Mouse (Mus musculus): ENCODE measurements around the gene Arhgef11. TPM values are rescaled to one million over a fixed set of nuclear protein-coding genes. Genes with fewer than 3 reads are reported as not detected.

Arhgef11 gene
- total and polyA plus RNA-seq, 2 experiments from 2014 or later = 16.4 to 67.5 TPM

DNA sequence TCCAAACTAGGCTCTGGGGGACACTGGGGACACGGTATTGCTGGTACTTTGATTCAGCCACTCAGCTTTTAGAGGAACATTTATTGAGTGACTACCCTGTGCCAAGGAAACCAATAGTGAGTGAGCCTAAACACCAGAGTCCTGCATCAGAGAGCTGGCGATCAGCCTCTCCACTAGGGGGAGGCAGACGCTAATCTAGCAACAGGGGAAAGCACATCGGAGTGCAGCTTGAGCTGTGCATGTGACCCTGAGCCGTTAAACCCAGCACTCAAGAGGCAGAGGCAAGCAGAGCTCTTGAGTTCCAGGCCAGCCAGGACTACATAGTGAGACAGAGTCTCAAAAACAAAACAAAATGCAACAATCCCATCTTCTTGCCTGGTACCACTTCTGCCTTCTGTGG, 131.7 kb downstream of the Arhgef11 start:
- Histone ChIP-seq H3K4me2 (ENCODE audit: low read depth, low read length, poor library complexity, severe bottlenecking) (no peak overlapping the region), H3K36me3 (ENCODE audit: insufficient read depth, low read length) (no peaks in the 10 kb centered on the region), H3K9me3 (ENCODE audit: low read length) (no peaks in the 10 kb centered on the region), H3K27me3 (ENCODE audit: insufficient read depth, low read length) (no peaks in the 10 kb centered on the region), H3K4me1 (ENCODE audit: insufficient read depth, low read length) (peaks cover 4% of the 10 kb centered on the region; the same call in 1 of the 2 replicates), H3K27ac (ENCODE audit: low read depth, low read length) (no peak overlapping the region), H3K9ac (replicated peaks; ENCODE audit: low read length, poor library complexity, severe bottlenecking) (no peak overlapping the region), H3K4me3 (ENCODE audit: low read depth, low read length) (no peak overlapping the region)
- TF ChIP-seq CTCF (IDR thresholded peaks at IDR 0.05) = peak; percentile 69
- ATAC-seq (ENCODE audit: low FRiP score) = no peak
- DNase-seq (ENCODE audit: low spot score) = peak; percentile 24
- 15% methylated on average over 5 of the region's 5 CpGs for WGBS

DNA sequence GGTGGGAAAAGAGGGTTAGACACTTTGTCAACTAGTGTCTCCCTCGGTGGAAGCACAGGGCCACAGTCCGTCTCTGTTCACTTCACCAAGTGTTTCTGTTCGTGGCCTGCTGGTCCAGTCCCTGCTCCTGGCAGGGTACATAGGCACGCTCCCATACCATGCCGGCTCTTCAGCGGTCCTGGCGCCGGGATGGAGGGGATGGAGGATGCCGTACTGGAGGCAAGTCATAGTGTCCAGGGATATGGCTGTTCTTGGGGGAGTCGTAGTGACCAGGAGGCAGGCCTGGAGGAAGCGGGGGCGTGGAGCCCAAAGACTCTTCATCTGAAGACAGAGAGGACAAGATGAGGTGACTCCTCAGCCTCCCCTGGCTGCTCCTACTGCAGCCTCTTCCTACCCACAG, 132.6 kb downstream of the Arhgef11 start:
- H3K4me2 ChIP-seq (ENCODE audit: low read depth, low read length, poor library complexity, severe bottlenecking) = no peak overlapping the region
- no peak for ATAC-seq (ENCODE audit: low FRiP score)
- no peak for TF ChIP-seq CTCF (IDR thresholded peaks at IDR 0.05)
- no peaks in the 10 kb centered on the region for H3K36me3 ChIP-seq (ENCODE audit: insufficient read depth, low read length)
- no peaks in the 10 kb centered on the region for H3K9me3 ChIP-seq (ENCODE audit: low read length)
- WGBS = 91% methylated on average over 12 of the region's 12 CpGs
- H3K27ac ChIP-seq (ENCODE audit: low read depth, low read length) = no peak overlapping the region
- peaks cover 4% of the 10 kb centered on the region; the same call in 1 of the 2 replicates for H3K4me1 ChIP-seq (ENCODE audit: insufficient read depth, low read length)
- H3K4me3 ChIP-seq (ENCODE audit: low read depth, low read length) = no peak overlapping the region
- peaks cover 5% of the 10 kb centered on the region; the same call in 1 of the 2 replicates for H3K27me3 ChIP-seq (ENCODE audit: insufficient read depth, low read length)
- no peak for DNase-seq (ENCODE audit: low spot score)
- H3K9ac ChIP-seq (replicated peaks; ENCODE audit: low read length, poor library complexity, severe bottlenecking) = no peak overlapping the region

DNA sequence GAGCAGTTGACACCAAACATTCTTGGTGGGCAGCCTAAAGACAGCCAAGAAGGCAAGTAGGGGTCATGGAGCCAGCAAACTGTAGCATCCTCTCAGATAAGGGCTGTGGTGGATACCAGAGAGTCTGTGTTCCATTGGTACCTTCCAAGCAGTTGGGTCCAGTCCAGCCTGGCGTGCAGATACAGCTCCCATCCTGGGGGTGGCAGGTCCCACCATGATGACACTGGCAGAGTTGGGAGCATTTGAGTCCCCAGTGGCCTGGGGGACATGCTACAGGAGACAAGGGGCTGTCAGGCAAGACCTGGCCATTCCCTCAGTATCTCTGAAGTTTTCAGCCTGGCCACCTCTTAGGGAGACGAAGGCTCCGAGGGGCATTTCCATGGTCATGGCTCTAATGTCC, 135.2 kb downstream of the Arhgef11 start:
- Histone ChIP-seq H3K27ac (ENCODE audit: low read depth, low read length) (no peak overlapping the region), H3K9ac (replicated peaks; ENCODE audit: low read length, poor library complexity, severe bottlenecking) (no peak overlapping the region), H3K36me3 (ENCODE audit: insufficient read depth, low read length) (no peaks in the 10 kb centered on the region), H3K27me3 (ENCODE audit: insufficient read depth, low read length) (peaks cover 7% of the 10 kb centered on the region; the same call in 1 of the 2 replicates), H3K4me2 (ENCODE audit: low read depth, low read length, poor library complexity, severe bottlenecking) (no peak overlapping the region), H3K4me1 (ENCODE audit: insufficient read depth, low read length) (peaks cover 4% of the 10 kb centered on the region; the same call in 1 of the 2 replicates), H3K9me3 (ENCODE audit: low read length) (no peaks in the 10 kb centered on the region), H3K4me3 (ENCODE audit: low read depth, low read length) (no peak overlapping the region)
- no peak for TF ChIP-seq CTCF (IDR thresholded peaks at IDR 0.05)
- DNase-seq (ENCODE audit: low spot score) = no peak
- no peak for ATAC-seq (ENCODE audit: low FRiP score)
- WGBS = 92% methylated on average over 3 of the region's 3 CpGs

DNA sequence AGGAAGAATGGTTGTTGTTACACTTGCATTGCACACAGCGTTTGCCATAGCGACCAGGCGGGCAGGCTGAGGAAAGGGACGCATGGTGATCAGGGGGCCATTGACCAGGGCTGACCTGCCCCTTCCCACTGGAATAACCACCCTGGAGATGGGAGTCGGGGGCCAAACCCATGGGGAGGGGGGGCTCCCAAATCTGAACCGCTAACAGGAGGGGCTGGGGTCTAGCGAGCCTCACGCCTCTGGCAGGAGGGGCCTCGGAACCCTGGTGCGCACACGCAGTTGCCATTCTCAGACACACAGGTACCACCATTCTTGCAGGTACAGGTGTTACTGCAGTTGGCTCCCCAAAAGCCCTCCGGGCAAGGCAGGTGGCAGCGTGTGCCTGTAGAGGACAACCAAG, 136.5 kb downstream of the Arhgef11 start:
- no peak for ATAC-seq (ENCODE audit: low FRiP score)

DNA sequence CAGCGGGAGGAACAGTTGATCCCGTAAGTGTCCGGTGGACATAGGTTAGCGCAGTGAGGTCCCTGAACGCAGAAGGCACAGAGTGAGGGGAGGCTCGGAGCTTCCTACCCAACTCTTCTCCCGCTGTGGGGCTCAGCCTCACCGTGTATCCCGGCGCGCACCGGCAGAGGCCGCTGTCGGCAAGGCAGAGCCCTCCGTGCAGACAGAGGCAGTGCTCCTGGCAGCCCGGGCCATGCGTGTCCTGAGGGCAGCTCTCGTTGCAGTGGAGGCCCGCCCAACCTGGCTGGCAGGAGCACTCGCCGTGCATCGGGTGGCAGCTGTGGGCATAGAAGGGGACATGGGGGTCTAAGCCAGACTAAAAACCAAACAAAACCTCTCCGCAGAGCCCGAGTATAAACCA, 138.6 kb downstream of the Arhgef11 start:
- peak overlapping the region; percentile 52 for H3K9ac ChIP-seq (replicated peaks; ENCODE audit: low read length, poor library complexity, severe bottlenecking)
- peak overlapping the region; percentile 30 for H3K4me3 ChIP-seq (ENCODE audit: low read depth, low read length)
- ATAC-seq (ENCODE audit: low FRiP score) = peak; percentile 81
- peak; percentile 74 for DNase-seq (ENCODE audit: low spot score)
- peaks cover 7% of the 10 kb centered on the region; the same call in 1 of the 2 replicates for H3K27me3 ChIP-seq (ENCODE audit: insufficient read depth, low read length)
- TF ChIP-seq CTCF (IDR thresholded peaks at IDR 0.05) = peak; percentile 98
- H3K9me3 ChIP-seq (ENCODE audit: low read length) = no peaks in the 10 kb centered on the region
- H3K4me1 ChIP-seq (ENCODE audit: insufficient read depth, low read length) = no peaks in the 10 kb centered on the region
- no peaks in the 10 kb centered on the region for H3K36me3 ChIP-seq (ENCODE audit: insufficient read depth, low read length)
- no peak overlapping the region for H3K27ac ChIP-seq (ENCODE audit: low read depth, low read length)
- WGBS = 3% methylated on average over 24 of the region's 24 CpGs
- peak overlapping the region; percentile 57 for H3K4me2 ChIP-seq (ENCODE audit: low read depth, low read length, poor library complexity, severe bottlenecking)

More for the DNA sequence above, 136.5 kb downstream of the Arhgef11 start:
- no peak for DNase-seq (ENCODE audit: low spot score)
- no peaks in the 10 kb centered on the region for H3K36me3 ChIP-seq (ENCODE audit: insufficient read depth, low read length)
- no peak for TF ChIP-seq CTCF (IDR thresholded peaks at IDR 0.05)
- WGBS = 82% methylated on average over 13 of the region's 13 CpGs
- peaks cover 7% of the 10 kb centered on the region; the same call in 1 of the 2 replicates for H3K27me3 ChIP-seq (ENCODE audit: insufficient read depth, low read length)
- no peaks in the 10 kb centered on the region for H3K9me3 ChIP-seq (ENCODE audit: low read length)
- H3K4me2 ChIP-seq (ENCODE audit: low read depth, low read length, poor library complexity, severe bottlenecking) = no peak overlapping the region
- no peak overlapping the region for H3K27ac ChIP-seq (ENCODE audit: low read depth, low read length)
- H3K4me3 ChIP-seq (ENCODE audit: low read depth, low read length) = no peak overlapping the region
- no peaks in the 10 kb centered on the region for H3K4me1 ChIP-seq (ENCODE audit: insufficient read depth, low read length)
- no peak overlapping the region for H3K9ac ChIP-seq (replicated peaks; ENCODE audit: low read length, poor library complexity, severe bottlenecking)

DNA sequence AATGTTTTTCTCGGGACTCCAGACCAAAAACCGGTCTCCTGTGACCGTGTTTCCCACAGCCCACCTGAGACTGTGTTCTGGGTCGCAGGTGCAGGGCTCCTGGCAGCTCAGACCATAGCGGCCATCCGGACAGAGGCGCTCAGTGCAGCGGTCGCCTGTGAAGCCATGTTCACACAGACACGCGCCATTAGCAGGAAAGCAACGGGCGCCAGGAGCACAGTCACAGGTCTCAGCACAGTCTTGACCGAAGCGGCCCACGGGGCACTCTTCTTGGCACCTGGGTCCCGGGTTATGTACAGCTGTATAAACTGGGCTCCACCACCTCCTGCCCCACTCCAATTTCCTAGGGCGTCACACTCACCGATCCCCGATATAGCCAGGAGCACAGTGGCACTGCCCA, 139.1 kb downstream of the Arhgef11 start:
- no peak for TF ChIP-seq CTCF (IDR thresholded peaks at IDR 0.05)

More for the DNA sequence above, 139.1 kb downstream of the Arhgef11 start:
- Histone ChIP-seq H3K4me2 (ENCODE audit: low read depth, low read length, poor library complexity, severe bottlenecking) (peak overlapping the region; percentile 57), H3K4me3 (ENCODE audit: low read depth, low read length) (peak overlapping the region; percentile 30; the same call in 1 of the 2 replicates), H3K4me1 (ENCODE audit: insufficient read depth, low read length) (no peaks in the 10 kb centered on the region), H3K9ac (replicated peaks; ENCODE audit: low read length, poor library complexity, severe bottlenecking) (peak overlapping the region; percentile 52), H3K36me3 (ENCODE audit: insufficient read depth, low read length) (no peaks in the 10 kb centered on the region), H3K9me3 (ENCODE audit: low read length) (no peaks in the 10 kb centered on the region), H3K27ac (ENCODE audit: low read depth, low read length) (no peak overlapping the region), H3K27me3 (ENCODE audit: insufficient read depth, low read length) (peaks cover 7% of the 10 kb centered on the region; the same call in 1 of the 2 replicates)
- DNase-seq (ENCODE audit: low spot score) (no peak), ATAC-seq (ENCODE audit: low FRiP score) (0 out of 2 replicates have a peak, but pooled peaks have one; percentile 6)
- 51% methylated on average over 20 of the region's 20 CpGs for WGBS

Data from midbrain, postnatal 0 days (tissue).